Mouse (Mus musculus): ENCODE data around the gene Ppfia4. TPM values are rescaled to one million over a fixed set of nuclear protein-coding genes. Genes with fewer than 3 reads are reported as not detected.
A peak's percentile ranks its signal among the peaks of the same experiment; 100 is the strongest.

Ppfia4 gene
- polyA plus RNA-seq, 1 experiment from 2014 or later: 9.4 TPM

GRCm38 (mm10) chr1:134342781-134343310 is 10.1 kb upstream of the Ppfia4 start:
- Histone ChIP-seq H3K4me1 (ENCODE audit: control insufficient read depth, insufficient read depth, low read length) (peaks cover 35% of the 10 kb centered on the region), H3K36me3 (ENCODE audit: control insufficient read depth, insufficient read depth, low read length) (peaks cover 7% of the 10 kb centered on the region; the same call in 1 of the 2 replicates), H3K4me2 (peak overlapping the region; percentile 95), H3K27ac (ENCODE audit: low read depth, low read length) (peak overlapping the region; percentile 74), H3K9ac (ENCODE audit: low read depth, low read length) (peak overlapping the region; percentile 39; the same call in 1 of the 2 replicates), H3K27me3 (ENCODE audit: control insufficient read depth, insufficient read depth, low read length) (no peaks in the 10 kb centered on the region), H3K4me3 (ENCODE audit: low read depth, low read length) (peak overlapping the region; percentile 12), H3K9me3 (replicated peaks; ENCODE audit: control insufficient read depth, low read length) (no peaks in the 10 kb centered on the region)
- ATAC-seq (replicated peaks; ENCODE audit: insufficient number of reproducible peaks, low FRiP score, low TSS enrichment): no peak
- WGBS (ENCODE audit: insufficient replicate concordance): 55% methylated on average over 8 of the region's 8 CpGs

- H3K4me2 ChIP-seq: peak overlapping the region; percentile 95
- peak overlapping the region; percentile 12; the same call in 1 of the 2 replicates for H3K4me3 ChIP-seq (ENCODE audit: low read depth, low read length)
- H3K4me1 ChIP-seq (ENCODE audit: control insufficient read depth, insufficient read depth, low read length): peaks cover 41% of the 10 kb centered on the region
- ATAC-seq (replicated peaks; ENCODE audit: insufficient number of reproducible peaks, low FRiP score, low TSS enrichment): no peak
- H3K9me3 ChIP-seq (replicated peaks; ENCODE audit: control insufficient read depth, low read length): no peaks in the 10 kb centered on the region
- H3K36me3 ChIP-seq (ENCODE audit: control insufficient read depth, insufficient read depth, low read length): 0 out of 2 replicates have a peak, but pooled peaks cover 5% of the 10 kb centered on the region
- 42% methylated on average over 2 of the region's 2 CpGs for WGBS (ENCODE audit: insufficient replicate concordance)
- H3K27ac ChIP-seq (ENCODE audit: low read depth, low read length): peak overlapping the region; percentile 74
- H3K9ac ChIP-seq (ENCODE audit: low read depth, low read length): peak overlapping the region; percentile 31; the same call in 1 of the 2 replicates
- no peaks in the 10 kb centered on the region for H3K27me3 ChIP-seq (ENCODE audit: control insufficient read depth, insufficient read depth, low read length)
These were observed 9.5 kb upstream of the Ppfia4 start for GRCm38 (mm10) chr1:134342278-134342664.

- Histone ChIP-seq H3K9ac (ENCODE audit: low read depth, low read length) (peak overlapping the region; percentile 31; the same call in 1 of the 2 replicates), H3K9me3 (replicated peaks; ENCODE audit: control insufficient read depth, low read length) (no peaks in the 10 kb centered on the region), H3K4me1 (ENCODE audit: control insufficient read depth, insufficient read depth, low read length) (peaks cover 46% of the 10 kb centered on the region), H3K27me3 (ENCODE audit: control insufficient read depth, insufficient read depth, low read length) (no peaks in the 10 kb centered on the region), H3K4me3 (ENCODE audit: low read depth, low read length) (no peak overlapping the region), H3K27ac (ENCODE audit: low read depth, low read length) (peak overlapping the region; percentile 74), H3K36me3 (ENCODE audit: control insufficient read depth, insufficient read depth, low read length) (0 out of 2 replicates have a peak, but pooled peaks cover 4% of the 10 kb centered on the region), H3K4me2 (peak overlapping the region; percentile 95)
- WGBS (ENCODE audit: insufficient replicate concordance): 74% methylated on average over 5 of the region's 5 CpGs
- no peak for ATAC-seq (replicated peaks; ENCODE audit: insufficient number of reproducible peaks, low FRiP score, low TSS enrichment)
These were observed 9.0 kb upstream of the Ppfia4 start for GRCm38 (mm10) chr1:134341641-134342277.

DNA sequence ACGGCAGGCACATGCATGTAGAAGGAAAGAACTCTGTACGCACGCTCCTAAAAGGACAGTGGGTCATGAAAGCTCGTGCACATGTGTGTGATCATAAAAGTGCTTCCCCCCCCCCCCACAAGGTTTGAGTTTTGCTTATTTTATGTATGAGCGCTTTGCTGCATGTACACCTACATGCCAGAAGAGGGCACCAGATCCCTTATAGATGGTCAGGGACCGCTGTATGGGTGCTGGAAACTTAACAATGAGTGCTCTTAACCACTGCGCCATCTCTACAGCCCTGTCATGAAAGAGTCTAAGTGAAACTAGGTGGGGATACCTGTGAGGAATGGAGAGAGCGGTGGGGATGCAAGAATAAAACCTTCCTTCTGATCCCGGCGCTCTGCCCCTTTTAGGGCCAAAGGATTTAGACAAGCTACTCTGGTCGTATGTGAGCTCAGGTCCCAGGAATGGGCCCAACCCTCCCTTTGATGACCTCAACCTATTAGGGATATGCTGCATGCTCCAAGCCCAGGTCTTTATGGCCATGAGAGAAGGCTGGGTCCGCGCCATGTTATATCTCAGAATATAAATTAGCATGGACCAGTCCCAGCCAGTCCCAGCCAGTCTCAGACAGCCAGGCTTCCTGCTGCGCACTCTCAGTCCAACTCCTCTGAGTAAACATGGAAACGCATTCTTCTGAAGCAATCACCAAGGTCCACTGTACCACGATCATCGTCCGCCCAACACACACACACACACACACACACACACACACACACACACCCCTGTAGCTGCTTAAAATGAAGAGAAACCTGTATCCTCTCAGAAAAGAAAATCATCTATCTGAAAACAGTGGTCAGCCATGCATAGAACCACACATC is 7.3 kb upstream of the Ppfia4 start:
- H3K9me3 ChIP-seq (replicated peaks; ENCODE audit: control insufficient read depth, low read length): no peaks in the 10 kb centered on the region
- no peak overlapping the region for H3K4me2 ChIP-seq
- H3K27me3 ChIP-seq (ENCODE audit: control insufficient read depth, insufficient read depth, low read length): no peaks in the 10 kb centered on the region
- no peak for ATAC-seq (replicated peaks; ENCODE audit: insufficient number of reproducible peaks, low FRiP score, low TSS enrichment)
- H3K36me3 ChIP-seq (ENCODE audit: control insufficient read depth, insufficient read depth, low read length): no peaks in the 10 kb centered on the region
- no peak overlapping the region for H3K9ac ChIP-seq (ENCODE audit: low read depth, low read length)
- H3K4me3 ChIP-seq (ENCODE audit: low read depth, low read length): no peak overlapping the region
- 94% methylated on average over 18 of the region's 18 CpGs for WGBS (ENCODE audit: insufficient replicate concordance)
- H3K27ac ChIP-seq (ENCODE audit: low read depth, low read length): peak overlapping the region; percentile 22; the same call in 1 of the 2 replicates
- peaks cover 56% of the 10 kb centered on the region for H3K4me1 ChIP-seq (ENCODE audit: control insufficient read depth, insufficient read depth, low read length)

GRCm38 (mm10) chr1:134339162-134339561 is 6.4 kb upstream of the Ppfia4 start:
- Histone ChIP-seq H3K36me3 (ENCODE audit: control insufficient read depth, insufficient read depth, low read length) (no peaks in the 10 kb centered on the region), H3K9ac (ENCODE audit: low read depth, low read length) (no peak overlapping the region), H3K4me3 (ENCODE audit: low read depth, low read length) (no peak overlapping the region), H3K27me3 (ENCODE audit: control insufficient read depth, insufficient read depth, low read length) (no peaks in the 10 kb centered on the region), H3K27ac (ENCODE audit: low read depth, low read length) (peak overlapping the region; percentile 22), H3K4me2 (peak overlapping the region; percentile 11; the same call in 1 of the 2 replicates), H3K4me1 (ENCODE audit: control insufficient read depth, insufficient read depth, low read length) (peaks cover 64% of the 10 kb centered on the region), H3K9me3 (replicated peaks; ENCODE audit: control insufficient read depth, low read length) (no peaks in the 10 kb centered on the region)
- 63% methylated on average over 7 of the region's 7 CpGs for WGBS (ENCODE audit: insufficient replicate concordance)
- no peak for ATAC-seq (replicated peaks; ENCODE audit: insufficient number of reproducible peaks, low FRiP score, low TSS enrichment)

DNA sequence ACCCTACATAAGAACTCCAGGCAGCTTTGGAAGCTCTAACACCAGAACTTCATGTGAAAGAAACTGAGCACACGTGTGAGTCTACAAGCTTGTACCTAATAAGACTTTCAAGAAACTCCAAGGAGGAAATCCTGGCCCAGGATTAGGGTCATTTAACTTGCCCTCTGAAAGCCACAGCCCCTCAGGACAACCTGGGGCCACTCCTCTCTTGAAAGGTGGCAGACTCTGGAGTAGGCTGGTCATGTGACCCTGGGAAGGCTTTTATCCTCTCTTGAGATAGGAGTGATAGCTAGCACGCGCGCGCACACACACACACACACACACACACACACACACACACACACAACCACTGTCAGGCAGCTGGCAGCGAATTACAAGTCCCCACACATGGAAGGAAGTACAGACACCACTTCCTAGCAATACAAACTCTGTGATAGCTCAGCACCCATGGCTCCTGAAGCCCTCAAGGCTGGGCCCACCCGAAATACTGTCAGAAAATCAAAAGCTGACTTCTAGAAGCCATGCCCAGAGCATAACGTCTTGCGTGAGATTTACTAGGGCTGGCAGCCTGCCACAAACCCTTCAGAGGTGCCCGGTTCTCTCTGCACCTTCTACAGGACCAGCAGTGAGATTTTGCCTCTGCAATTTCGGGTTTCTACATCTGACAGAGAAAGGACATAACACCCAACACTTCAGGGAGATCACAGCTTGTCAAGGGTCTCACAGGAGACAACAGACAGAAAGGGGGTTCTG is 4.4 kb upstream of the Ppfia4 start:
- WGBS (ENCODE audit: insufficient replicate concordance): 67% methylated on average over 11 of the region's 11 CpGs
- H3K36me3 ChIP-seq (ENCODE audit: control insufficient read depth, insufficient read depth, low read length): no peaks in the 10 kb centered on the region
- H3K4me2 ChIP-seq: no peak overlapping the region
- no peaks in the 10 kb centered on the region for H3K9me3 ChIP-seq (replicated peaks; ENCODE audit: control insufficient read depth, low read length)
- H3K4me3 ChIP-seq (ENCODE audit: low read depth, low read length): no peak overlapping the region
- H3K27me3 ChIP-seq (ENCODE audit: control insufficient read depth, insufficient read depth, low read length): no peaks in the 10 kb centered on the region
- no peak for ATAC-seq (replicated peaks; ENCODE audit: insufficient number of reproducible peaks, low FRiP score, low TSS enrichment)
- H3K27ac ChIP-seq (ENCODE audit: low read depth, low read length): no peak overlapping the region
- 0 out of 2 replicates have a peak overlapping the region, but pooled peaks have one; percentile 28 for H3K9ac ChIP-seq (ENCODE audit: low read depth, low read length)
- peaks cover 67% of the 10 kb centered on the region for H3K4me1 ChIP-seq (ENCODE audit: control insufficient read depth, insufficient read depth, low read length)

GRCm38 (mm10) chr1:134335924-134336810 is 3.4 kb upstream of the Ppfia4 start:
- no peak for ATAC-seq (replicated peaks; ENCODE audit: insufficient number of reproducible peaks, low FRiP score, low TSS enrichment)
- H3K36me3 ChIP-seq (ENCODE audit: control insufficient read depth, insufficient read depth, low read length): no peaks in the 10 kb centered on the region
- no peak overlapping the region for H3K9ac ChIP-seq (ENCODE audit: low read depth, low read length)
- no peak overlapping the region for H3K27ac ChIP-seq (ENCODE audit: low read depth, low read length)
- H3K27me3 ChIP-seq (ENCODE audit: control insufficient read depth, insufficient read depth, low read length): no peaks in the 10 kb centered on the region
- peaks cover 62% of the 10 kb centered on the region for H3K4me1 ChIP-seq (ENCODE audit: control insufficient read depth, insufficient read depth, low read length)
- 79% methylated on average over 12 of the region's 12 CpGs for WGBS (ENCODE audit: insufficient replicate concordance)
- no peak overlapping the region for H3K4me3 ChIP-seq (ENCODE audit: low read depth, low read length)
- no peaks in the 10 kb centered on the region for H3K9me3 ChIP-seq (replicated peaks; ENCODE audit: control insufficient read depth, low read length)
- H3K4me2 ChIP-seq: no peak overlapping the region

All from heart, embryonic 11.5 days (tissue).